Mouse (Mus musculus) liver, adult 2 months (tissue): ENCODE measurements around the gene Nanog.

ENCODE experiments used
- CTCF ChIP-seq: fragments of 200-500 bp; IDR thresholded peaks from 2 replicates; pipeline ENCODE4 v1.5.1; 2011; ENCODE audit warnings: low read depth, low read length, control low read depth
- POLR2A ChIP-seq: fragments of 200-500 bp; IDR thresholded peaks from 2 replicates; pipeline ENCODE4 v1.6.1; 2011; ENCODE audit warnings: low read length, control low read depth; ENCODE audit not compliant: insufficient read depth; ENCODE audit errors: extremely low read depth

DNA sequence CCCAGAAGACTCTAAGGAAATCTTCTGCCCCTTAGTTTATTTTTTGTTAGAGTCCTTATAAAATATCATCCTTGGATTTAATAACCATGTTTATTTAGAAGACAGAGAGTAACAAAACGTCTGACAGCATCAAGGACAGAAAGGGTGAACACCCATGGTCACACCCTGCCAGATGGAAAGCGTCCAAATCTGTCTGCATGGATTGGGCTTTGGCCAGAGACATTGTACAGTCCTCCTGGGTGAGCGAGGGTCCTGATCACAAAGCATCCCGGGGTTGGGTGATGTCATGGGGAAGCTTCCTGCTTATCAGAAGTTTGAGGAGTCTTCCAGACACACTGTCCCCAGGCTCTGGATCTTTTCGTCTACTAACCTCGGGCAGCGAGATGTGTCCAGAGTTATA, 41.4 kb upstream of the Nanog start:
- TF ChIP-seq CTCF (no peak), POLR2A (no peak)
